Mouse (Mus musculus) bone marrow, adult 2 months (tissue): ENCODE results near the gene Psmb4.

Experiments used
- CTCF ChIP-seq: fragments of 200-500 bp; IDR thresholded peaks from 2 replicates; pipeline ENCODE4 v1.5.1; 2011; ENCODE audit warnings: low read length, control low read depth; ENCODE audit not compliant: control insufficient read depth, insufficient read depth
- POLR2A ChIP-seq: fragments of 200-500 bp; IDR thresholded peaks from 2 replicates; pipeline ENCODE4 v1.6.1; 2011; ENCODE audit warnings: low read depth, mild to moderate bottlenecking, control low read depth, low read length, borderline replicate concordance; ENCODE audit not compliant: control insufficient read depth

GRCm38 (mm10) chr3:94915903-94916741, 29.4 kb upstream of the Psmb4 start:
- TF ChIP-seq CTCF (no peak), POLR2A (no peak)
